Mouse (Mus musculus) kidney, adult 2 months (tissue): ENCODE data around the gene 1110008P14Rik.

Experiments
- CTCF ChIP-seq: fragments of 200-500 bp; conservative IDR thresholded peaks from 2 replicates; pipeline ENCODE4 v1.5.1; 2011; ENCODE audit warnings: low read depth, mild to moderate bottlenecking, control low read depth, low read length, moderate library complexity, mixed read lengths; ENCODE audit not compliant: insufficient read depth, insufficient read length
- POLR2A ChIP-seq: fragments of 200-500 bp; IDR thresholded peaks from one replicate; pipeline ENCODE4 v1.6.1; 2011; ENCODE audit warnings: low read depth, low read length, control low read depth

DNA sequence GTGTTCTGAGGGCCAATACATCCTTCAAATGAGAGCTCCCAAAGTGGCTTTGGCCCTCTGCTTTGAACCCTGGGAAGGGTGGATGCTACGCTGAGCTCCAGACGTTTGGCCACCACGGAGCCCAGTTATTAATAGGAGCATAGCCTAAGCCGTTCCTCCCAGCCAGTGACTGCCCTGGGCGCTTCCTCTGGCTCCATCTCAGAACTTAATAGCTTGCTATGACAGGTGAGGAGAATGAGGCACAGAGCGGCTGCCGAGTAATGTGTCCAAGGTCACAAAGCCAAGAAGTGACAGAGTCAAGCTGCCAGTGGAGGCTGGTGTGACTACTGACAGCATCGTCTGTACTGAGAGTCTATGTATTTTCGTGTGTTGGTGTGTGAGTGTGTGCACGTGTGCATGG lies 25.5 kb downstream of the 1110008P14Rik start:
- TF ChIP-seq CTCF (no peak), POLR2A (no peak)
